Mouse (Mus musculus) small intestine, adult 2 months (tissue): Measurements from ENCODE around the gene Mthfd1l.

ENCODE experiments used
- CTCF ChIP-seq: fragments of 200-500 bp; IDR thresholded peaks from 2 replicates; pipeline ENCODE4 v1.5.1; 2012; ENCODE audit warnings: low read depth, mild to moderate bottlenecking, control low read depth, inconsistent platforms, low read length, moderate library complexity, mixed read lengths; ENCODE audit not compliant: insufficient replicate concordance, insufficient read length; ENCODE audit errors: extremely low read depth
- POLR2A ChIP-seq: fragments of 200-500 bp; IDR thresholded peaks from 2 replicates; pipeline ENCODE4 v1.6.1; 2012; ENCODE audit warnings: low read depth, mild to moderate bottlenecking, control low read depth, inconsistent platforms, low read length, moderate library complexity

DNA sequence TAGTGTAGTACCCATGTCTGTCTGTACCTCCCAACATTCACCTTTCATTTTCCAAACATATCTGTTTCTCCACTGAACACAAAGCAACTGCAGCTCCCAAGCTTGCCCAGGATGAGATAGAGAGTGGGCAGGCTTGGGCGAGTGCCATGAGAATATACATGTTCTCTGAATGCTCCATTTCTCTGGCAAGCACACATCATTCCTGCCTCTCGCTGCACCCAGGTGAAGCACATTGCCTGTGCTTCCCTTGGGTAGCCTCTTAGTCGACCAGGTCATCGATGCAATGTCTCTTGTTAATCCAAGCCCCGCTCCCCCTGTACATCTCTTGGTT lies 140.4 kb downstream of the Mthfd1l start:
- TF ChIP-seq CTCF (no peak), POLR2A (no peak)
